Mouse (Mus musculus) brain, embryonic 14.5 days (tissue): Measurements from ENCODE around the gene Gramd1a.

Experiments used
- CTCF ChIP-seq: fragments of 200-500 bp; IDR thresholded peaks from 2 replicates; pipeline ENCODE4 v1.5.1; 2012; ENCODE audit warnings: inconsistent platforms, mild to moderate bottlenecking, moderate library complexity, borderline replicate concordance; ENCODE audit not compliant: insufficient read depth, insufficient read length; ENCODE audit errors: extremely low read depth
- POLR2A ChIP-seq: fragments of 200-500 bp; IDR thresholded peaks from 2 replicates; pipeline ENCODE4 v1.6.1; 2012; ENCODE audit warnings: mild to moderate bottlenecking, inconsistent platforms, borderline replicate concordance; ENCODE audit not compliant: poor library complexity, insufficient read depth, insufficient read length, severe bottlenecking; ENCODE audit errors: extremely low read depth

- no peak for TF ChIP-seq POLR2A
- no peak for TF ChIP-seq CTCF
Observed at GRCm38 (mm10) chr7:31085171-31085570, 70.5 kb downstream of the Gramd1a start.
